Mouse (Mus musculus) intestine, embryonic 14.5 days (tissue): Measurements from ENCODE around the gene Gmeb1. TPM values are rescaled to one million over a fixed set of nuclear protein-coding genes. Genes with fewer than 3 reads are reported as not detected.

ENCODE experiments used
- ATAC-seq: fragments of 200-750 bp; cut with Nextera tagmentation; replicated peaks from 2 replicates; pipeline ENCODE4 v1.8.0; 2017; ENCODE audit warnings: low read depth, moderate number of reproducible peaks, moderate TSS enrichment, moderate library complexity; ENCODE audit not compliant: low FRiP score, low TSS enrichment
- DNase-seq: peaks from one replicate; pipeline ENCODE4 v3.0.0-alpha.2; 2018; ENCODE audit warnings: low spot score
- H3K27ac ChIP-seq: fragments of 300-500 bp; sonication (generic); 2 replicates; pipeline ENCODE4 v1.5.1; 2014; ENCODE audit warnings: low read depth, mild to moderate bottlenecking, control low read depth
- H3K27me3 ChIP-seq: fragments of 300-500 bp; sonication (generic); replicated peaks from 2 replicates; pipeline ENCODE4 v1.6.1; 2014; ENCODE audit warnings: low read length, control low read depth; ENCODE audit not compliant: control insufficient read depth, insufficient read depth
- H3K36me3 ChIP-seq: fragments of 300-500 bp; sonication (generic); 2 replicates; pipeline ENCODE4 v1.6.1; 2014; ENCODE audit warnings: low read length, control low read depth; ENCODE audit not compliant: control insufficient read depth, insufficient read depth
- H3K4me1 ChIP-seq: fragments of 300-500 bp; sonication (generic); replicated peaks from 2 replicates; pipeline ENCODE4 v1.6.1; 2014; ENCODE audit warnings: low read length, control low read depth, mixed read lengths; ENCODE audit not compliant: control insufficient read depth, insufficient read depth
- H3K4me2 ChIP-seq: fragments of 300-500 bp; sonication (generic); 2 replicates; pipeline ENCODE4 v1.6.1; 2014; ENCODE audit warnings: low read length
- H3K4me3 ChIP-seq: fragments of 300-500 bp; sonication (generic); 2 replicates; pipeline ENCODE4 v1.5.1; 2014; ENCODE audit warnings: low read depth, low read length, control low read depth, mixed read lengths
- H3K9ac ChIP-seq: fragments of 300-500 bp; sonication (generic); 2 replicates; pipeline ENCODE4 v1.6.1; 2014; ENCODE audit warnings: mild to moderate bottlenecking, low read length
- H3K9me3 ChIP-seq: fragments of 300-500 bp; sonication (generic); 2 replicates; pipeline ENCODE4 v1.6.1; 2016; ENCODE audit warnings: low read length, control low read depth; ENCODE audit not compliant: control insufficient read depth
- WGBS: fragments of 180-500 bp; shearing (Covaris S2); extraction: QIAGEN DNeasy Blood & Tissue Kit; methylation state at CpG from one replicate; pipeline ENCODE4 v1.1.7; 2014; 5-methylcytosine and 5-hydroxymethylcytosine counted together
- microRNA-seq: library from miRNA; unstranded; fragments of <30 nt; microRNA quantifications from one replicate; pipeline ENCODE4, GENCODE M21; 2016
- polyA plus RNA-seq: library from polyadenylated mRNA; unstranded; fragments of >200 nt; fragmentation: Nextera tagmentation; extraction: Ambion mirVana; gene quantifications from 2 replicates; pipeline ENCODE4 v1.2.1, GENCODE M21; 2014

The Gmeb1 gene
- polyA plus RNA-seq, 1 experiment from 2014 or later, result 31.6 TPM

- ATAC-seq, result no peak
These were observed 79.4 kb downstream of the Gmeb1 start for GRCm38 (mm10) chr4:132181721-132182658.

GRCm38 (mm10) chr4:132180710-132181109 is 80.7 kb downstream of the Gmeb1 start:
- DNase-seq, result peak; percentile 64

More at GRCm38 (mm10) chr4:132181721-132182658, 79.4 kb downstream of the Gmeb1 start:
- no peaks in the 10 kb centered on the region for H3K27me3 ChIP-seq
- no peaks in the 10 kb centered on the region for H3K4me1 ChIP-seq
- no peak for DNase-seq
- H3K9me3 ChIP-seq, result no peaks in the 10 kb centered on the region
- no peak overlapping the region for H3K4me3 ChIP-seq
- no peak overlapping the region for H3K4me2 ChIP-seq
- 54% methylated on average over 22 of the region's 22 CpGs for WGBS
- peaks cover 39% of the 10 kb centered on the region for H3K36me3 ChIP-seq
- no peak overlapping the region for H3K27ac ChIP-seq
- no peak overlapping the region for H3K9ac ChIP-seq

GRCm38 (mm10) chr4:132178630-132179059 is 82.8 kb downstream of the Gmeb1 start:
- ATAC-seq, result peak; percentile 84

More at GRCm38 (mm10) chr4:132180710-132181109, 80.7 kb downstream of the Gmeb1 start:
- no peak overlapping the region for H3K4me3 ChIP-seq
- H3K4me1 ChIP-seq, result no peaks in the 10 kb centered on the region
- no peak for ATAC-seq
- no peak overlapping the region for H3K4me2 ChIP-seq
- H3K27ac ChIP-seq, result no peak overlapping the region
- H3K27me3 ChIP-seq, result no peaks in the 10 kb centered on the region
- H3K9ac ChIP-seq, result no peak overlapping the region
- 73% methylated on average over 9 of the region's 9 CpGs for WGBS
- peaks cover 28% of the 10 kb centered on the region for H3K36me3 ChIP-seq
- H3K9me3 ChIP-seq, result no peaks in the 10 kb centered on the region

GRCm38 (mm10) chr4:132176474-132176873 is 84.9 kb downstream of the Gmeb1 start:
- no peak for DNase-seq
- Histone ChIP-seq H3K9me3 (no peaks in the 10 kb centered on the region), H3K4me2 (no peak overlapping the region), H3K4me3 (no peak overlapping the region), H3K27ac (no peak overlapping the region), H3K27me3 (no peaks in the 10 kb centered on the region), H3K9ac (no peak overlapping the region), H3K4me1 (no peaks in the 10 kb centered on the region), H3K36me3 (no peaks in the 10 kb centered on the region)
- no peak for ATAC-seq
- WGBS, result 51% methylated on average over 10 of the region's 10 CpGs

More at GRCm38 (mm10) chr4:132178630-132179059, 82.8 kb downstream of the Gmeb1 start:
- DNase-seq, result peak; percentile 86
- H3K4me3 ChIP-seq, result no peak overlapping the region
- no peaks in the 10 kb centered on the region for H3K9me3 ChIP-seq
- no peak overlapping the region for H3K27ac ChIP-seq
- no peak overlapping the region for H3K9ac ChIP-seq
- H3K36me3 ChIP-seq, result peaks cover 11% of the 10 kb centered on the region
- no peaks in the 10 kb centered on the region for H3K4me1 ChIP-seq
- no peaks in the 10 kb centered on the region for H3K27me3 ChIP-seq
- no peak overlapping the region for H3K4me2 ChIP-seq
- 7% methylated on average over 10 of the region's 10 CpGs for WGBS

Small RNA genes lying within 50 kb of the gene (microRNA-seq; reads per million reads assigned to microRNA genes)
- gene Gm22033, result not detected

Other genes starting within 250 kb of the Gmeb1 start
- gene Gm10300, start 186.9 kb downstream of the Gmeb1 start, polyA plus RNA-seq, result 0.09 TPM in 1 of 2 replicates, not detected in the other
- 59.6 and 65.1 TPM in 2 replicates for gene Epb41, start 186.3 kb downstream of the Gmeb1 start, polyA plus RNA-seq
- gene Oprd1, start 117.1 kb downstream of the Gmeb1 start, polyA plus RNA-seq, result 0.24 and 0.38 TPM in 2 replicates
- gene Ythdf2, start 49.3 kb downstream of the Gmeb1 start, polyA plus RNA-seq, result 100 and 111 TPM in 2 replicates
- gene Taf12, start 12.8 kb upstream of the Gmeb1 start, polyA plus RNA-seq, result 36.8 and 43.6 TPM in 2 replicates
- gene Rab42, start 41.8 kb upstream of the Gmeb1 start, polyA plus RNA-seq, result 1.6 and 1.7 TPM in 2 replicates
- gene Trnau1ap, start 67.9 kb upstream of the Gmeb1 start, polyA plus RNA-seq, result 72.8 and 75.4 TPM in 2 replicates
- gene Rcc1, start 92.0 kb upstream of the Gmeb1 start, polyA plus RNA-seq, result 65.7 and 66.6 TPM in 2 replicates
- 21.5 and 22.4 TPM in 2 replicates for gene Phactr4, start 160.9 kb upstream of the Gmeb1 start, polyA plus RNA-seq
- 11.4 and 16.2 TPM in 2 replicates for gene Med18, start 202.3 kb upstream of the Gmeb1 start, polyA plus RNA-seq
- 6.9 and 7.3 TPM in 2 replicates for gene Sesn2, start 248.9 kb upstream of the Gmeb1 start, polyA plus RNA-seq